Mouse (Mus musculus) midbrain, postnatal 0 days (tissue): ENCODE measurements around the gene Ptgs1. TPM values are rescaled to one million over a fixed set of nuclear protein-coding genes. Genes with fewer than 3 reads are reported as not detected.

Experiments used
- ATAC-seq: fragments of 200-750 bp; cut with Nextera tagmentation; 2 replicates; pipeline ENCODE4 v1.8.0; 2017; ENCODE audit warnings: moderate number of reproducible peaks, mild to moderate bottlenecking, moderate TSS enrichment, moderate library complexity; ENCODE audit not compliant: low FRiP score
- DNase-seq: peaks from one replicate; pipeline ENCODE4 v3.0.0-alpha.2; 2015; ENCODE audit warnings: low spot score
- H3K27ac ChIP-seq: fragments of 300-500 bp; sonication (generic); 2 replicates; pipeline ENCODE4 v1.5.1; 2014; ENCODE audit warnings: low read depth, mild to moderate bottlenecking, low read length, mixed read lengths
- H3K27me3 ChIP-seq: fragments of 300-500 bp; sonication (generic); 2 replicates; pipeline ENCODE4 v1.6.1; 2014; ENCODE audit warnings: low read length, control low read depth, mixed read lengths; ENCODE audit not compliant: insufficient read depth
- H3K36me3 ChIP-seq: fragments of 300-500 bp; sonication (generic); 2 replicates; pipeline ENCODE4 v1.6.1; 2014; ENCODE audit warnings: low read length, control low read depth, mixed read lengths; ENCODE audit not compliant: insufficient read depth
- H3K4me1 ChIP-seq: fragments of 300-500 bp; sonication (generic); 2 replicates; pipeline ENCODE4 v1.6.1; 2014; ENCODE audit warnings: mild to moderate bottlenecking, control low read depth, antibody characterized with exemption, low read length, mixed read lengths; ENCODE audit not compliant: insufficient read depth
- H3K4me2 ChIP-seq: fragments of 300-500 bp; sonication (generic); 2 replicates; pipeline ENCODE4 v1.6.1; 2014; ENCODE audit warnings: low read depth, mild to moderate bottlenecking, low read length, mixed read lengths; ENCODE audit not compliant: poor library complexity, severe bottlenecking
- H3K4me3 ChIP-seq: fragments of 300-500 bp; sonication (generic); 2 replicates; pipeline ENCODE4 v1.5.1; 2014; ENCODE audit warnings: low read depth, mild to moderate bottlenecking, low read length, moderate library complexity
- H3K9ac ChIP-seq: fragments of 300-500 bp; sonication (generic); replicated peaks from 2 replicates; pipeline ENCODE4 v1.6.1; 2014; ENCODE audit warnings: mild to moderate bottlenecking, low read length, moderate library complexity, mixed read lengths; ENCODE audit not compliant: poor library complexity, severe bottlenecking
- H3K9me3 ChIP-seq: fragments of 300-500 bp; sonication (generic); 2 replicates; pipeline ENCODE4 v1.6.1; 2016; ENCODE audit warnings: low read length, control low read depth
- CTCF ChIP-seq: IDR thresholded peaks from 2 replicates; pipeline ENCODE4 v1.5.1; 2016; ENCODE audit warnings: antibody characterized with exemption, mild to moderate bottlenecking
- WGBS: fragments of 180-500 bp; shearing (Covaris S2); extraction: QIAGEN DNeasy Blood & Tissue Kit; methylation state at CpG from one replicate; pipeline ENCODE4 v1.1.7; 2014; 5-methylcytosine and 5-hydroxymethylcytosine counted together
- polyA plus RNA-seq: library from polyadenylated mRNA; unstranded; fragments of >200 nt; fragmentation: Nextera tagmentation; extraction: Ambion mirVana; gene quantifications from 2 replicates; pipeline ENCODE4 v1.2.1, GENCODE M21; 2015
- total RNA-seq: library from RNA; depleted of rRNA; stranded (reverse); fragments of >200 nt; gene quantifications from 2 replicates; pipeline ENCODE4 v1.2.3, GENCODE M21; 2014

Gene Ptgs1
- total and polyA plus RNA-seq, 2 experiments from 2014 or later: 6.6 to 10.5 TPM

GRCm38 (mm10) chr2:36216546-36216945 is 13.7 kb upstream of the Ptgs1 start:
- Histone ChIP-seq H3K4me2 (no peak overlapping the region), H3K27ac (no peak overlapping the region), H3K9ac (no peak overlapping the region), H3K36me3 (no peaks in the 10 kb centered on the region), H3K27me3 (peaks cover 10% of the 10 kb centered on the region), H3K4me3 (no peak overlapping the region), H3K4me1 (peaks cover 3% of the 10 kb centered on the region; the same call in 1 of the 2 replicates), H3K9me3 (no peaks in the 10 kb centered on the region)
- DNase-seq (no peak), ATAC-seq (no peak)
- TF ChIP-seq CTCF: no peak

GRCm38 (mm10) chr2:36216953-36217573 is 13.2 kb upstream of the Ptgs1 start:
- no peak overlapping the region for H3K9ac ChIP-seq
- TF ChIP-seq CTCF: no peak
- peaks cover 3% of the 10 kb centered on the region; the same call in 1 of the 2 replicates for H3K4me1 ChIP-seq
- no peak overlapping the region for H3K4me3 ChIP-seq
- H3K9me3 ChIP-seq: no peaks in the 10 kb centered on the region
- ATAC-seq (no peak), DNase-seq (no peak)
- H3K36me3 ChIP-seq: no peaks in the 10 kb centered on the region
- 56% methylated on average over 4 of the region's 4 CpGs for WGBS
- H3K4me2 ChIP-seq: no peak overlapping the region
- 0 out of 2 replicates have a peak, but pooled peaks cover 5% of the 10 kb centered on the region for H3K27me3 ChIP-seq
- H3K27ac ChIP-seq: no peak overlapping the region

GRCm38 (mm10) chr2:36217692-36218233 is 12.5 kb upstream of the Ptgs1 start:
- no peaks in the 10 kb centered on the region for H3K36me3 ChIP-seq
- H3K4me1 ChIP-seq: peaks cover 3% of the 10 kb centered on the region; the same call in 1 of the 2 replicates
- TF ChIP-seq CTCF: no peak
- no peak for DNase-seq
- H3K27ac ChIP-seq: no peak overlapping the region
- H3K9ac ChIP-seq: no peak overlapping the region
- no peaks in the 10 kb centered on the region for H3K27me3 ChIP-seq
- ATAC-seq: no peak
- H3K4me3 ChIP-seq: no peak overlapping the region
- no peaks in the 10 kb centered on the region for H3K9me3 ChIP-seq
- no peak overlapping the region for H3K4me2 ChIP-seq
- WGBS: 59% methylated on average over 5 of the region's 5 CpGs

- H3K4me2 ChIP-seq: no peak overlapping the region
- no peaks in the 10 kb centered on the region for H3K27me3 ChIP-seq
- 85% methylated on average over 8 of the region's 8 CpGs for WGBS
- no peaks in the 10 kb centered on the region for H3K4me1 ChIP-seq
- DNase-seq: no peak
- H3K9me3 ChIP-seq: no peaks in the 10 kb centered on the region
- no peak overlapping the region for H3K27ac ChIP-seq
- no peaks in the 10 kb centered on the region for H3K36me3 ChIP-seq
- no peak for TF ChIP-seq CTCF
- no peak overlapping the region for H3K9ac ChIP-seq
- no peak for ATAC-seq
- no peak overlapping the region for H3K4me3 ChIP-seq
Measured at GRCm38 (mm10) chr2:36220106-36220505, 10.1 kb upstream of the Ptgs1 start.

- DNase-seq: no peak
- Histone ChIP-seq H3K27me3 (no peaks in the 10 kb centered on the region), H3K4me3 (no peak overlapping the region), H3K27ac (no peak overlapping the region), H3K36me3 (no peaks in the 10 kb centered on the region), H3K9me3 (no peaks in the 10 kb centered on the region), H3K4me1 (no peaks in the 10 kb centered on the region), H3K9ac (no peak overlapping the region), H3K4me2 (no peak overlapping the region)
- TF ChIP-seq CTCF: no peak
- 73% methylated on average over 4 of the region's 4 CpGs for whole genome bisulfite sequencing
- ATAC-seq: no peak
Measured at GRCm38 (mm10) chr2:36220891-36221290, 9.3 kb upstream of the Ptgs1 start.

GRCm38 (mm10) chr2:36222168-36222848 is 7.9 kb upstream of the Ptgs1 start:
- TF ChIP-seq CTCF: no peak
- 72% methylated on average over 7 of the region's 7 CpGs for WGBS
- DNase-seq: no peak

More at GRCm38 (mm10) chr2:36222168-36222848, 7.9 kb upstream of the Ptgs1 start:
- no peak overlapping the region for H3K4me3 ChIP-seq
- no peak overlapping the region for H3K27ac ChIP-seq
- no peaks in the 10 kb centered on the region for H3K27me3 ChIP-seq
- no peak overlapping the region for H3K9ac ChIP-seq
- H3K4me2 ChIP-seq: no peak overlapping the region
- no peak for ATAC-seq
- no peaks in the 10 kb centered on the region for H3K4me1 ChIP-seq
- no peaks in the 10 kb centered on the region for H3K9me3 ChIP-seq
- no peaks in the 10 kb centered on the region for H3K36me3 ChIP-seq
